Mouse (Mus musculus): ENCODE data around the gene Dock1. TPM values are rescaled to one million over a fixed set of nuclear protein-coding genes. Genes with fewer than 3 reads are reported as not detected.

The Dock1 gene
- total RNA-seq, 2 experiments from 2014 or later: 0.76 to 8.0 TPM

- ATAC-seq (replicated peaks; ENCODE audit: low FRiP score, poor library complexity, severe bottlenecking): no peak
Measured at GRCm38 (mm10) chr7:135086556-135086955, 416.1 kb downstream of the Dock1 start.

- no peak for ATAC-seq (replicated peaks; ENCODE audit: low FRiP score, poor library complexity, severe bottlenecking)
Measured at GRCm38 (mm10) chr7:135089626-135090025, 419.2 kb downstream of the Dock1 start.

- ATAC-seq (replicated peaks; ENCODE audit: low FRiP score, poor library complexity, severe bottlenecking): no peak
Measured at GRCm38 (mm10) chr7:135093851-135094250, 423.4 kb downstream of the Dock1 start.

- no peak for ATAC-seq (replicated peaks; ENCODE audit: low FRiP score, poor library complexity, severe bottlenecking)
Measured at GRCm38 (mm10) chr7:135101921-135102320, 431.5 kb downstream of the Dock1 start.

DNA sequence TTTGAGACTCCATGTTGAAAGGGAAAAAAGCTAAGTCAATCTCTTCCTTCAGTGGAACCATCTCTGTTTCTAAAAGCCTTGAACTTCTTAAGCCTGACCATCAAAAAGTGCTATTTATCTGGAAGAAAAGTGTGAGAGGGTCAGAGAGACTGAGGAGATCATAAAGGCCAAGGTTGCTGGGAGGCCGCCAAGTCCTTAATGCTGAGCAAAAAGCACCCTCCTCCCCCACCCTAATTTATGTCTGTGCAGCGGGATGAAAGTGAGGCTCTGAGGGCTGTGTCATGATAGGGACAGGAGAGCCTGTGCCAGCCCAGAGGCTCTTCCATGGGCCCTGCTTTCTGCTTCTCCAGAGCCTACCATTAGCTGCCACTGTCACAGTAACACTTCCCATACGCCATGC, 436.1 kb downstream of the Dock1 start:
- ATAC-seq (replicated peaks; ENCODE audit: low FRiP score, poor library complexity, severe bottlenecking): no peak

DNA sequence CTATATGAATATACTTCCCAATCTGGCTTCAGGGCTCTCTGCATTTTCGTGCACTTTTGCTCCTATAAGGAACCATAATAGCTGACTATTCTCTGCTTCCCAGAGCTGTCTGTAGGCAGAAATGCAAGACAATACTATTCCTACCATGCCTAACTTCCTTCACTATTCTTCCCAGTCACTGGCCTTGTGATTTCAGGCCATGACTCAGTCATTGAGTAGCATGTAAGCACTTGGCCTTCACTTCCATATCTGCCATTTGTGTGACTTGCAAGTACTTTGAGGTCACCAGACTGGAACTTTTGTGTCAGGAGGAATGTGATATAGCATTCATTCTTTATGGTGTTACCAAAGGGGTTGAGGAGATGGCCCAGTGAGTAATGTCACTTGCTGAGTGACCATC, 439.9 kb downstream of the Dock1 start:
- ATAC-seq (replicated peaks; ENCODE audit: low FRiP score, poor library complexity, severe bottlenecking): no peak

DNA sequence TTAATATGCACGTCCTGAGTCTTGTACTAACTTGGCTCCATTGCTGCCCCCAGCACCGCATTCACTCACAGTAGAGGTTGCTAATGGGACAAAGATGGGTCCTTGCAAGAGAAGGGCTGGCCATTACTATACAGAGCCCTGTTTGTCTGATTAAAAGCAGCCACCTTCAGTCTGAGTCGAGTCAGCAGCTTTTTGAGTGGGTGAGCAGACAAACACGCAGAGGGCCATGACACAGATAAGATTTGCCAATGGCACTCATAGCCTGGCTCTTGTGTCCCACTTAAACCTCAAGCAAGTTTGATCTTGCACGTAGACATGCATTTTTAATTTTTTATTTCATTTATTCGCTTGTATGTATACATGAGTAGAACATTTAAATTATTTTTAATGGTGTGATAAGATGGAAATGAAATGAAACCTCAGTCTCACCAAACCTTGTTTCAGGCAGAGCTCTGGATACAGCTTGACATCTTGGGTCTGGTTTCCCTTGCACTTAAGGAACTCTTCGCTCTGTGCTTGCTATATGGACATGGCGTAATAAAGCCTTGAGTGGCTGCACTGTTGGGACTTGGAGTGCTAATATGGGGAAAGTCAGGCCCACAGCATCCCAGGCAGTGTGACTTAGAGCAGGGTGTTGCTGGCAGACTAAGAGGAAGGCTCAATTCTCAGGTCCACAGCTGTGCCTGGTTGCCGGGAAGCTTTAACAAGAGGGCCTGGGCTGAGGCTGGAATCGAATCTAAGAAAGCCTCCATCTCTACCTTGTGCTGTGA, 455.0 kb downstream of the Dock1 start:
- no peak for ATAC-seq (replicated peaks; ENCODE audit: low FRiP score, poor library complexity, severe bottlenecking)

GRCm38 (mm10) chr7:135132461-135132860, 462.0 kb downstream of the Dock1 start:
- ATAC-seq (replicated peaks; ENCODE audit: low FRiP score, poor library complexity, severe bottlenecking): no peak

DNA sequence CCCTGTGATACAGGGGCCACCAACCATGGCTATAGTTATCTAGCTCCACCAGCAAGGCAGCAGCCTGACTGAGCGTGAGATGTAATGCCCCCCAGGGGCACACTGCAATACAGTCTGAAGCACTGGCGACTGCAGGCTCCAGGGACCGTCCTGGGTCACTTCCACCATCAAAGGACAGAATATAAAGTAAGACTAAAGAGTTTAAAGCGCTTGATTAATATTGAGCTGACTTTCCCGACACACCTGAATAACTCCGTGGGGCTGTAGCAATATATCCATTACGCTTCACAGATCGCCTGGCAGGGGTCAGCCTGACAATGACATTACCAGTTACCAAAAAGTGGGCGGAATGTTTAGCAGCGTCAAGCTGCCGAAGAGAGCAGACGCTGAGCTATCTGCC, 464.2 kb downstream of the Dock1 start:
- ATAC-seq (replicated peaks; ENCODE audit: low FRiP score, poor library complexity, severe bottlenecking): no peak

GRCm38 (mm10) chr7:135139153-135139612, 468.7 kb downstream of the Dock1 start:
- ATAC-seq (replicated peaks; ENCODE audit: low FRiP score, poor library complexity, severe bottlenecking): no peak

DNA sequence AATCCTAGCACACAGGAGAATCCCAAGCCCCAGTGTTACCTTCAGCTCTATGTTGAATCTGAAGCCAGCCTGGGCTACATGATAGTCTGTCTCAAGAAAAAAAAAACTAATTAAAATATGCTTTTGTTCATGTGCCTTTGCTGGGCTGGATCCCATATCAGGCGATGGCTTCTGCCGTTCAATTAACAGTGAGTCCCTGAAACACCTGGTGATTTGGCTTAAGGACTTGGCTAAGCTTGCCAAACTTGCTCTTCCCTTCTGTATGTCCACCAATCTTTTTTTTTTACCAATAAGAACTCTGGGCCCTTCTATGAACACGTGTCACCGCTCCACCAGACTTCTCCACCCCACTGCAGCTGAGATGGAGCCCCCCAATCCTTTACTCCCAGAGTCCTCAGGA, 474.3 kb downstream of the Dock1 start:
- no peak for ATAC-seq (replicated peaks; ENCODE audit: low FRiP score, poor library complexity, severe bottlenecking)

- no peak for ATAC-seq (replicated peaks; ENCODE audit: low FRiP score, poor library complexity, severe bottlenecking)
Measured at GRCm38 (mm10) chr7:135150926-135151325, 480.5 kb downstream of the Dock1 start.

- ATAC-seq (replicated peaks; ENCODE audit: low FRiP score, poor library complexity, severe bottlenecking): no peak
Measured at GRCm38 (mm10) chr7:135157571-135157970, 487.1 kb downstream of the Dock1 start.

GRCm38 (mm10) chr7:135158381-135158780, 487.9 kb downstream of the Dock1 start:
- no peak for ATAC-seq (replicated peaks; ENCODE audit: low FRiP score, poor library complexity, severe bottlenecking)

DNA sequence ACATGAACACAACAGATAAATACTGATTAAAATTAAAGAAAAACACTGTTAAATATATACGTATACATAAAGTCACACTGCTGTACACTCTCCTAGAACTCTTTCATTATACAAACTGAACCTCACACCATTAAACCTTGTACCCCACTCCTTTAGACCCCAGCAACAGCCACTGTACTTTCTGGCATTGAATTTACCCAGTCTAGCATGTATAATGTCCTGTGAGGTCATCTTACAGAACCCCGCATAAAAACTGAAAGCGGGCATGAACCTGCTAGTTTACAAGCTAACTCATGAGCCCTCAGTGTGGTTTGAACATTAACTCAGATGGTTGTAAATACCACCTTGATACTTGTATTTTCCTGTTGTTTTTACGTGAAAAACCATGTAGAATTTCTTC, 489.2 kb downstream of the Dock1 start:
- no peak for ATAC-seq (replicated peaks; ENCODE audit: low FRiP score, poor library complexity, severe bottlenecking)

GRCm38 (mm10) chr7:135165155-135165554, 494.7 kb downstream of the Dock1 start:
- no peak for ATAC-seq (replicated peaks; ENCODE audit: low FRiP score, poor library complexity, severe bottlenecking)

DNA sequence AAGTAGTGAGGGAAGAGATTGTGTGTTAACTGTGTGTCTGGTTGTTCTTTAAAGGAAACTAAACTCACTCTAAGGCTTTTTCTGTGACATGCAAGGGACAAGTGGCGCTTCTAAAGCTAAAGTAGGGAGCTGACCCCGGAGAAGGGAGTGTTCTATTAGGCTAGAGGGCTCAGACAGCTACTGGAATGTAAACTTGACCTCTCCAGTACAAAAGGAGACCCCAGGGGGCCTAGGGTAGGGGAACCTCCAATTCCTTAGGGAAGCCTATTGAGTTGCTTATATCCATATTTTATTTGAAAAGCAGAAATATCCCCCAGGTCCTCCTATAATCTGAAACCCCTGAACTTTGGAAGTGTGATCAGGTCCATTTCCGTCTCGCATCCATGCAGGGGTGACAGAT, 499.5 kb downstream of the Dock1 start:
- ATAC-seq (replicated peaks; ENCODE audit: low FRiP score, poor library complexity, severe bottlenecking): no peak

GRCm38 (mm10) chr7:135172219-135172618, 501.8 kb downstream of the Dock1 start:
- no peak for ATAC-seq (replicated peaks; ENCODE audit: low FRiP score, poor library complexity, severe bottlenecking)

DNA sequence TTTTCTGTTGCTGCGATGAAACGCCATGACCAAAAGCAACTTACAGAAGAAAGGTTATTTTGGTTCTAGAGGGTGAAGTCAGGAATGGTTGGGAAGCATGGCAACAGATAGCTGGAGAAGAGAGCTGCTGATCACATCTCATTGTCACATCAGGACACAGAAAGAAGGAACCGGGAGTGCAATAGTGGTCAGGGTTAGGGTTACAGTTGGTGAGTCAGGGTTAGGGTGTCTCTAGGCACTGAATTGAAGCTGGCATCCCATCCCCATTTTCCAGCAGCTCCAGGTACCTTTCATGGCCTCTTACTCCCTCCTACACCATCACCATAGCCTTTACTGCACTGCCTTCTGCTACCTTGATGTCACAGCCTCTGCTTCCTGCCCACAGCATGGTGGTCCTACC, 523.7 kb downstream of the Dock1 start:
- ATAC-seq (replicated peaks; ENCODE audit: low FRiP score, poor library complexity, severe bottlenecking): no peak

DNA sequence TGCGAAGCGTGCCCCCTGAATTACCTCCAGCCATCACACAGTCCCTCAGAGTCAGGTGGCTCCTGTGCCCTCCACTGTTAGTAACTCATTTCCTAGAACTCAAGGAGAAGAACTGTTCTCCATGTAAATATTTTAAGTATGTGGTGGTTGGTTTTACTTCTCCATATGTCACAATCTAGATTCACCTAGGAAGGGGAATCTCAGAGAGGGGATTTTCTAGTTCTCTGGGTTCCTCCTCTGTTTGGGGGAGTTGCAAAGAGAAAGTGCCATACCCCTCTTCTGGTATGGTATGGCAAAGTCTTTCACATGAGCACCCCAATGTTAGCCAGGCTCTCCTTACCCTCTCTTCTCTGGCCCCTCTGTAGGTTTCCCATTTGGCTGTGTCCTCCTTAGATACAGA, 525.2 kb downstream of the Dock1 start:
- ATAC-seq (replicated peaks; ENCODE audit: low FRiP score, poor library complexity, severe bottlenecking): no peak

DNA sequence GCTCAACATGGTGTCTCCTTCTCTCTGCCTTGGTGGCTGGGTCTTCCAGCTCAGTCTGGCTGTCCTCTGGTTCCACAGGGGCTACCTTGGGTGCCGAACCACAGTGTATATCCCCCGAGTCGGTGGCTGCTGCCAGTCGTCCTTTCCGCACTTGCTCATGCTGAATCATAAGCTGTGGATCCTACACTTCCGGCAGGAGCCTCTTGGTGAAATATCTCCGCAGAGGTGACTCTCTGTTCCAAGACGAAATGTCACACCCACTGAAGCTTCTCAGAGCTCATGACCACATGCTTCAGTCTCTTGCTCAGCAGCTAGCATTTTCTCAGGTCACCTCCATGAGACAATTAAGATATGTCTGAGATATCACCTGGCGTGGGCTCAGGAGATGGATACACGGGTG, 526.4 kb downstream of the Dock1 start:
- ATAC-seq (replicated peaks; ENCODE audit: low FRiP score, poor library complexity, severe bottlenecking): no peak

- no peak for ATAC-seq (replicated peaks; ENCODE audit: low FRiP score, poor library complexity, severe bottlenecking)
Measured at GRCm38 (mm10) chr7:135203920-135204319, 533.5 kb downstream of the Dock1 start.

Measured in erythroid progenitor cell, adult 5-6 weeks (primary cell).